Mouse (Mus musculus): ENCODE measurements at regions not wholly inside any gene's neighbourhood (a gene's known extent, or its start where the extent isn't known, plus 50 kb on each side); places are given as distances from the start of the nearest gene placed in this dataset.

DNA sequence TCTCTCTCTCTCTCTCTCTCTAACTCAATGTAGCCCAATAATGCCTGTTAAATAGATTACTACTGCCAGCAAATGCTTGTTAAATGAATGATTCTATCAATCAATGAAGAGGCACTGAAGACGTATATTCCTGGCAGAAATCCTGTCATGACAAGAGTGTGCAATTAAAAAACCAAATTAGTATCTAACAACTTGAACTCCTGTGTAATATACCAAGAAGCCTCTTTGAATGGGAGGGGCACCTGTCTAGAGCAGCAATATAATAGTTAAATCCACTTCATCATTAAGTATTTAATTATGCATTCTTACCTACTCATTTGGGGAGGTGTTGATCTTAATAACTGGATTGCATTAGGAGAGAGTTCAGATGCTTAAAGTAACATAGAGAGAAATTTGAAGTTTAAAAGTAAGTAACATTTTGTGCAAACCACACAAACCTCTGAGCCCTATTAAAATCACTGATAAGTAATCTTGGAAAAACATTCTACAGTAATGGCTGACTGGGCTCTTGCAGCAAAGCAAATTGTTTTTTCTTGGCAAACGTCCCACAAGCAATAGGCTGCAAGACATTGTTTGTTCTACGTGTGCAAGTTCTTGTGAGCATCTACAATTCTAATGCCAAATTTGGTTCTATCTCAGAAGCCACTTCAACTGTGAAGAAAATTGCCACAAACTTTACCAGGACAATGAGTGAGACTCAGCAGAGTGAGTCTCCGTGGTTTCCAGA, 719.7 kb upstream of the Cited2 start:
- Histone ChIP-seq H3K9me3 (ENCODE audit: control insufficient read depth, low read depth, low read length) (no peaks in the 10 kb centered on the region), H3K4me1 (ENCODE audit: control insufficient read depth, insufficient read depth, low read length) (no peaks in the 10 kb centered on the region), H3K4me2 (replicated peaks; ENCODE audit: low read depth, low read length) (no peak overlapping the region), H3K36me3 (ENCODE audit: control insufficient read depth, insufficient read depth, low read length) (no peaks in the 10 kb centered on the region), H3K27ac (ENCODE audit: low read length) (no peak overlapping the region), H3K4me3 (ENCODE audit: low read depth, low read length) (no peak overlapping the region), H3K27me3 (ENCODE audit: control insufficient read depth, insufficient read depth, low read length) (no peaks in the 10 kb centered on the region), H3K9ac (replicated peaks; ENCODE audit: low read depth, low read length) (no peak overlapping the region)
- WGBS: 60% methylated on average over 4 of the region's 4 CpGs
- ATAC-seq (ENCODE audit: insufficient number of reproducible peaks, insufficient read depth, low FRiP score, low read depth): no peak

DNA sequence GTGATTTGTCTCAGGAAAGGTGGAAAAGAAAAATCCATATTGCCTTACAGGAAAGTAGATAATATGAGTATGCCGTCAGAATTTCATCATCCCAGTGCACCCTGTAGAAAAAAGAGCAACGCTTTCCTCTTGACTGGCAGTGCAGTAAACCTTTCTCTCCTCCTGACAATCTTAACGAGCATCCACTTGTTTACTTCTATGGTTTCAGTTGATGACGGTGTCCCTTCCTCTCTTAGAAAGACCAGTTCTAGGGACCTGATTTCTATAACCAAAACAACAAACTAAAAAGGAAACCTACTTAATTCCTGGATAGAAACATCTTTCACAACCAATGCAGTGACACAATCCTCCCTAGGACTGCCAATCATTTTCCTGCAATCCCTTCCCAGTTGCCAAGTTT, 714.3 kb upstream of the Cited2 start:
- Histone ChIP-seq H3K4me3 (ENCODE audit: low read depth, low read length) (no peak overlapping the region), H3K9ac (replicated peaks; ENCODE audit: low read depth, low read length) (no peak overlapping the region), H3K36me3 (ENCODE audit: control insufficient read depth, insufficient read depth, low read length) (no peaks in the 10 kb centered on the region), H3K4me2 (replicated peaks; ENCODE audit: low read depth, low read length) (no peak overlapping the region), H3K27me3 (ENCODE audit: control insufficient read depth, insufficient read depth, low read length) (no peaks in the 10 kb centered on the region), H3K27ac (ENCODE audit: low read length) (no peak overlapping the region), H3K4me1 (ENCODE audit: control insufficient read depth, insufficient read depth, low read length) (no peaks in the 10 kb centered on the region), H3K9me3 (ENCODE audit: control insufficient read depth, low read depth, low read length) (no peaks in the 10 kb centered on the region)
- no peak for ATAC-seq (ENCODE audit: insufficient number of reproducible peaks, insufficient read depth, low FRiP score, low read depth)
- 57% methylated on average over 4 of the region's 4 CpGs for WGBS

DNA sequence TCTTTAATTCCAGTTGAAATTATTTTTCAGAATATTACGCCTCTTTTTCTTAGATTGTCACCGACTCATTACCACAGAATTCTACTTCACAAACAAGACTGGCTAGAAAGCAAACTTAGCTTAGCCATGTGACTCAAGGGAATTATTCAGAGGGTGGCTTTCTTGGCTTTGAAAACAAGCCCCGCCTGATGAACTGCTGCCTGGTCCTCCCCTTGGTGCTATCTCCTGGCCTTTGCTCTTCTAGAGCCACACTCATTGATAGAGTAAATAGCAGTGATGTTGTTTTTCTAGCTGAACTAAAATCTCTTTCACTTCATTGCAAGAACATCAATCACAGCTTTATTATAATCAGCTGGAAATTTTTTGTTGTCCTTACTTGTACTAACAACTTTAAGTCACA, 713.0 kb upstream of the Cited2 start:
- Histone ChIP-seq H3K9me3 (ENCODE audit: control insufficient read depth, low read depth, low read length) (no peaks in the 10 kb centered on the region), H3K4me3 (ENCODE audit: low read depth, low read length) (no peak overlapping the region), H3K36me3 (ENCODE audit: control insufficient read depth, insufficient read depth, low read length) (no peaks in the 10 kb centered on the region), H3K27me3 (ENCODE audit: control insufficient read depth, insufficient read depth, low read length) (no peaks in the 10 kb centered on the region), H3K4me2 (replicated peaks; ENCODE audit: low read depth, low read length) (no peak overlapping the region), H3K4me1 (ENCODE audit: control insufficient read depth, insufficient read depth, low read length) (no peaks in the 10 kb centered on the region), H3K27ac (ENCODE audit: low read length) (no peak overlapping the region), H3K9ac (replicated peaks; ENCODE audit: low read depth, low read length) (no peak overlapping the region)
- WGBS: 72% methylated on average over 3 of the region's 3 CpGs
- ATAC-seq (ENCODE audit: insufficient number of reproducible peaks, insufficient read depth, low FRiP score, low read depth): no peak

DNA sequence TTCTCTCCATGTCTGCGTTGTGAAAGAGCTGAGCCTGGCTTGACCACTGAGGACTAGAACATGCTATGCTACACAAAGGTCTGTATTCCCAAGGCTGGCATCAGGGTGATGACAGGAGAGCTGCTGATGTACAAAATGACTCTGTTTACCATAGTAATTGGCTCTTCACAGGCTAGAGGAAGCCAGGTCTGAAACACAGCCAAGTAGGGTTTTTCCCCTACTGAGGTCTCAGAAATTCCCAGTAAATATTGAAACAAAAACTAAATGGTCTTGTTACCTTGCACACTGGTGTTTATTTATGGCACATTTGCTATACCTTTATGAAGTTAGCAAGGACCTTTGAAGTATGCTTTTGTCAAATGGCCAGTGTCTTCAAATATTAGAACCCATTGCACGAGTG, 711.1 kb upstream of the Cited2 start:
- Histone ChIP-seq H3K9ac (replicated peaks; ENCODE audit: low read depth, low read length) (no peak overlapping the region), H3K9me3 (ENCODE audit: control insufficient read depth, low read depth, low read length) (no peaks in the 10 kb centered on the region), H3K27ac (ENCODE audit: low read length) (no peak overlapping the region), H3K27me3 (ENCODE audit: control insufficient read depth, insufficient read depth, low read length) (no peaks in the 10 kb centered on the region), H3K4me1 (ENCODE audit: control insufficient read depth, insufficient read depth, low read length) (no peaks in the 10 kb centered on the region), H3K4me2 (replicated peaks; ENCODE audit: low read depth, low read length) (no peak overlapping the region), H3K36me3 (ENCODE audit: control insufficient read depth, insufficient read depth, low read length) (no peaks in the 10 kb centered on the region), H3K4me3 (ENCODE audit: low read depth, low read length) (no peak overlapping the region)
- ATAC-seq (ENCODE audit: insufficient number of reproducible peaks, insufficient read depth, low FRiP score, low read depth): no peak
- 82% methylated on average over 2 of the region's 2 CpGs for WGBS

DNA sequence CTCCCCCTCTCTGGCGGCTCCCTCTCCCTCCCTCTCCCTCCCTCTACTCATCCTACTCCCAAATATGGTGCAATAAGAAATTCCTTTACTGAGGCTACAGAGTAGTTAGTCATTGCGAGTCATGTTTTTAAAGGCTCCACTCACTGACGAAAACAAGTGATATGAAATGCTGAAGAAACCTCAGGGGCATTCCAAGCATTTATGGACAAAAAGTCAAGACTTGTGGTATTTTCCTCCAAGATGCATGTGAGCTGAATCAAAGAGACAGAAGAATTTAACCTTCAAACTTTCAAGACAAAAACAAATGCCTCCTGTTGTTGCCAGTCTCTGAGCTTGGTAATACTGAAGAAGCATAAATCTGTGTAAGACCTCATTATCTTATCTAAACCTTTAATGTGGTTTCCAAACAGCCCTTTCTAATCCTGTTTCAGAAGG, 710.5 kb upstream of the Cited2 start:
- Histone ChIP-seq H3K9me3 (ENCODE audit: control insufficient read depth, low read depth, low read length) (no peaks in the 10 kb centered on the region), H3K9ac (replicated peaks; ENCODE audit: low read depth, low read length) (no peak overlapping the region), H3K36me3 (ENCODE audit: control insufficient read depth, insufficient read depth, low read length) (no peaks in the 10 kb centered on the region), H3K4me1 (ENCODE audit: control insufficient read depth, insufficient read depth, low read length) (no peaks in the 10 kb centered on the region), H3K4me3 (ENCODE audit: low read depth, low read length) (no peak overlapping the region), H3K27ac (ENCODE audit: low read length) (no peak overlapping the region), H3K4me2 (replicated peaks; ENCODE audit: low read depth, low read length) (no peak overlapping the region), H3K27me3 (ENCODE audit: control insufficient read depth, insufficient read depth, low read length) (no peaks in the 10 kb centered on the region)
- ATAC-seq (ENCODE audit: insufficient number of reproducible peaks, insufficient read depth, low FRiP score, low read depth): no peak
- 56% methylated on average over 3 of the region's 3 CpGs for WGBS

DNA sequence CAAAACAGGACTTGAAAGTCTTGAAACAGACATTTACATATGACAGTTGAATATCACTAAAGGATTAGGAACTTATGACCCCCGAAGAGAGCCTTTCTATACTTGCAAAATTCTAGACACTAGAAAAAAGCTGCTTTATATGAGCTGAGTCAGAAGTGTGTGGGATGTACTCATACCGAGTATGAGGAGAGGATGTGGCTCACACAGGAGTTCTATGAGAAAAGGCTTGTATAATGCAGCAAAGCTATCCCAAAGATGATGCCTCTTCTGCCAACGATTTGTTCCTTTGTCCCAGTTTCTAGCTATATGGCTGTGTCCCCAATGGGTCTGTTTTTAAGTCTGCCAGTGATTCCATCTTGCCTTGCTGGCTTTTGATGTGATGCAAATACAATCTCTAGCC, 708.2 kb upstream of the Cited2 start:
- Histone ChIP-seq H3K4me2 (replicated peaks; ENCODE audit: low read depth, low read length) (no peak overlapping the region), H3K4me3 (ENCODE audit: low read depth, low read length) (no peak overlapping the region), H3K36me3 (ENCODE audit: control insufficient read depth, insufficient read depth, low read length) (no peaks in the 10 kb centered on the region), H3K27me3 (ENCODE audit: control insufficient read depth, insufficient read depth, low read length) (no peaks in the 10 kb centered on the region), H3K9ac (replicated peaks; ENCODE audit: low read depth, low read length) (no peak overlapping the region), H3K4me1 (ENCODE audit: control insufficient read depth, insufficient read depth, low read length) (no peaks in the 10 kb centered on the region), H3K9me3 (ENCODE audit: control insufficient read depth, low read depth, low read length) (no peaks in the 10 kb centered on the region), H3K27ac (ENCODE audit: low read length) (no peak overlapping the region)
- no peak for ATAC-seq (ENCODE audit: insufficient number of reproducible peaks, insufficient read depth, low FRiP score, low read depth)
- WGBS: 84% methylated on average over 3 of the region's 3 CpGs

DNA sequence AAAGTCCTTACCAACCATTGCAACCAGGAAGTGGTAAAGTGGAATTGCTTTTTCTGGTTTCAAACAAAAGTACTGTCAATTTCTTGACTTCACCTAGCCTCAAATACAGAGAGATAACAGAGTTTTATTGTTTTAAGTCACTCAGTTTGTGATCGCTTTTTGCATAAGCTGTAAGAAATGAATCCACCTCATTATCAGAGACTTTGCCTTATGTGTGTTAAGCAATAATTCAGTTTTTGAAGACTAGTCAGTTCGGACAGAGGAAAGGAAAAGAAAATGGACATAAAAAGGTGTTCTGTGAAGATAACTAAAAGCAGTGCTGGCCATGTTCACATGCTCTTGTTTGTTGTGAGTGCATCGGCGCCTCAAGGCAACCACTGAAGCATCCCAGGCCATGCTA, 706.2 kb upstream of the Cited2 start:
- no peak for ATAC-seq (ENCODE audit: insufficient number of reproducible peaks, insufficient read depth, low FRiP score, low read depth)
- Histone ChIP-seq H3K27me3 (ENCODE audit: control insufficient read depth, insufficient read depth, low read length) (no peaks in the 10 kb centered on the region), H3K9me3 (ENCODE audit: control insufficient read depth, low read depth, low read length) (no peaks in the 10 kb centered on the region), H3K4me1 (ENCODE audit: control insufficient read depth, insufficient read depth, low read length) (no peaks in the 10 kb centered on the region), H3K9ac (replicated peaks; ENCODE audit: low read depth, low read length) (no peak overlapping the region), H3K27ac (ENCODE audit: low read length) (no peak overlapping the region), H3K36me3 (ENCODE audit: control insufficient read depth, insufficient read depth, low read length) (no peaks in the 10 kb centered on the region), H3K4me2 (replicated peaks; ENCODE audit: low read depth, low read length) (no peak overlapping the region), H3K4me3 (ENCODE audit: low read depth, low read length) (no peak overlapping the region)
- 90% methylated on average over 4 of the region's 4 CpGs for WGBS

DNA sequence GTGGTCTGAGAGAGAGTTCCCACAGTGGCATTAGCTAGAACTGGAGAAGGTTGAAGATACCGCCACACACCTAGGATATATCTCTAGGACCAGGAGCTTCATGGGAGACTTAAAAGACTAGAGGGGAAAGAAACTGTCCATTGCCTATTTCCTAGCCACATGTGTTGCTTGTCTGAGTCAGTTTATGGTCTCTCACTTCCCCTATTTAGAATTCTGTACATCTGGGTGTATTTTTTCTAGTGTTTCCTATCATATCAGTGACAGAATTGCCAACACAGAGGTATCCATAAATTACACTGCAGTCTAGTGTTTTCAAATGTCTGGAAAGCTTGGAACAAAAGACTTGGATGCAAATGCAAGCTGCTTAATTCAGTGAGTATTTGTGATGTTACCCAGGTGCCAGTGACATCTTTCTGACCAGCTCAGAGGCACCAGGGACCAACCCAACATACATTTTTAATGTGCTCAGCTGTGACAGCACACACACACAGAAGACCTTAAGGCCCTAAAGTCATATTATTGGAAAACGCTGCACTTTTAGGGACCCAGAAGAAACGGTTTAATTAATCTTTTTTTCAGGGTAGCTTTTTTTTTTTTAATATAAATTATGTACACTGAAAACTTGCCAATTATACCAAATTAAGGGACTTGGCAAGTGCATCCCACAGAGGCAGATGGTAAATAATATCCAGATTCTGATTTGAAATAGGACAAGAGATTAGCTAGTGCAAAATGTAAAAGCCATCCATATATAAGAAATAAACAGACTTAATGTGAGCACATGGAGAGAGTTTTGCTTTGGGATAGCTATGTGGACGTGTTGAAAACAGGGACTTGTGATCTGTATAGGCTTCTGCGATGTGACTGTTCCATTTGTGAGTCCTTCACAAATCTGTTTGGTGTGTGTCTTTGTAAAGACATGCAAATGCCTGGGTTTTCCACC, 700.5 kb upstream of the Cited2 start:
- H3K4me2 ChIP-seq (replicated peaks; ENCODE audit: low read depth, low read length): no peak overlapping the region
- H3K9me3 ChIP-seq (ENCODE audit: control insufficient read depth, low read depth, low read length): no peaks in the 10 kb centered on the region
- H3K4me1 ChIP-seq (ENCODE audit: control insufficient read depth, insufficient read depth, low read length): no peaks in the 10 kb centered on the region
- H3K36me3 ChIP-seq (ENCODE audit: control insufficient read depth, insufficient read depth, low read length): no peaks in the 10 kb centered on the region
- no peak overlapping the region for H3K4me3 ChIP-seq (ENCODE audit: low read depth, low read length)
- ATAC-seq (ENCODE audit: insufficient number of reproducible peaks, insufficient read depth, low FRiP score, low read depth): no peak
- 84% methylated on average over 5 of the region's 5 CpGs for WGBS
- no peaks in the 10 kb centered on the region for H3K27me3 ChIP-seq (ENCODE audit: control insufficient read depth, insufficient read depth, low read length)
- no peak overlapping the region for H3K27ac ChIP-seq (ENCODE audit: low read length)
- H3K9ac ChIP-seq (replicated peaks; ENCODE audit: low read depth, low read length): no peak overlapping the region

All from stomach, embryonic 14.5 days (tissue).